Mouse (Mus musculus): ENCODE results near the gene Ap4m1.

GRCm38 (mm10) chr5:138186950-138187638 lies 15.3 kb downstream of the Ap4m1 start, which contains the start of the genes Taf6 and Cnpy4:
- TF ChIP-seq CTCF (IDR thresholded peaks at IDR 0.05; ENCODE audit: control insufficient read depth, insufficient read depth, low read length) (no peak), POLR2A (IDR thresholded peaks at IDR 0.05; ENCODE audit: borderline replicate concordance, control insufficient read depth, low read depth, low read length) (peak; percentile 97)

All from bone marrow, adult 2 months (tissue).